In the genomic region with DNA sequence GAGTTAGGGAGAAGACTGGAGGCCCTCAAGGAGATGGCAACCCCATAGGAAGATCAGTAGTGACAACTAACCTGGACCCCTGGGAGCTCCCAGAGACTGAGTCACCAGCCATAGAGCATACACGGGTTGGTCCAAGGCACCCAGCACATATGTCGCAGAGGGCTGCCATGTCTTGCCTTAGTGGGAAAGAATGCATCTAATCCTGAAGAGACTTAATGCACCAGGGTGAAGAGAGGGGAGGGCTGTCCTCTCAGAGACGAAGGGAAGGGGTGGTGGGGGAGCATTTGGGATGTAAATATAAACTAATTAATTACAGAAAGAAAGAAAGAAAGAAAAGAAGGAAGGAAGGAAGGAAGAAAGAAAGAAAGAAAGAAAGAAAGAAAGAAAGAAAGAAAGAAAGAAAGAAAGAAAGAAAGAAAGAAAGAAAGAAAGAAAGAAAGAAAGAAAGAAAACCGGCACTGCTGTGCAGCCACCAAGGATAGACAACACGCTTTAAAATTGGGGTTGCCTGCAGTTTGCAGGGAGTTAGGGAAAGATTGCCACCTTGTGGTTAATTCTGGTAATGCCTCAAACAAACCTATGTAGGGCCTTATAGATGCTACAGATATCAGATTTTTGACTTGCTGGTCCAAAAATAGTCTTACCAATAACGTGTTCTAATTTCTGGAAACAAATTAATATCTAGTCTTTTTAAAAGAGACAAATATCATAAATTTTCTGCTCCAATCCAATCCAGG, we compare ENCODE assay signal across 9 mouse cellular contexts. TPM values are rescaled to one million over a fixed set of nuclear protein-coding genes. Genes with fewer than 3 reads are reported as not detected.
A peak's percentile ranks its signal among the peaks of the same experiment; 100 is the strongest.
DNase-seq lines count a peak whose midpoint lies in the region; ATAC-seq and TF ChIP-seq lines count a peak whose summit lies in the region.
"Had no signal": no experiment of that assay in that cellular context is flagged by ENCODE, and none has a peak within 500 bp of the region (broad histone marks: within the 10 kb centered on the region; RNA-seq: fewer than 3 reads in every experiment).

No protein-coding gene starts in this region.

- no peaks in the 10 kb centered on the region for H3K79me2 ChIP-seq in MEL (ENCODE audit: control insufficient read depth, insufficient read depth, low read length, poor library complexity)

- peak; percentile 84 for DNase-seq in heart, adult 8-10 months (ENCODE audit: low spot score)
- no peak for DNase-seq in heart, postnatal 25 days (ENCODE audit: low spot score)
- peak; percentile 82 for DNase-seq in MEL (ENCODE audit: low read depth, low spot score)
- DNase-seq in gastrocnemius, postnatal 4 days (ENCODE audit: low spot score in 2 of 2), result peak; percentile 47 to 57
- DNase-seq in layer of hippocampus, postnatal 10 days (ENCODE audit: low spot score in 2 of 2), result peak; percentile 80 to 84
- peak; percentile 49 to 71 for DNase-seq in spleen, postnatal 36 days (ENCODE audit: low spot score in 2 of 2)

- no peaks in the 10 kb centered on the region for H3K9me3 ChIP-seq in MEL (replicated peaks; ENCODE audit: insufficient read depth, low read length)
- H3K9me3 ChIP-seq: lung, embryonic 15.5 days had no signal

- intact Hi-C loops in heart, postnatal 25 days (cut with DNase I), result loop anchor here (1.0 to 2.0 kb wide), 3 partner anchors 85 to 179 kb away; no protein-coding TSS in a partner anchor

- peak; percentile 71 for TF ChIP-seq RAD21 in MEL (IDR thresholded peaks at IDR 0.05; ENCODE audit: low read depth, low read length)

- H3K27me3 ChIP-seq in MEL (ENCODE audit: control insufficient read depth in 1 of 2, insufficient read depth in 2 of 2, low read length in 2 of 2), result no peaks in the 10 kb centered on the region

- no peak for TF ChIP-seq POLR2A in MEL (IDR thresholded peaks at IDR 0.05; ENCODE audit: control insufficient read depth in 1 of 2, insufficient read depth in 1 of 2, low read depth in 1 of 2, low read length in 2 of 2, poor library complexity in 1 of 2)

- peaks cover 0 to 4% of the 10 kb centered on the region in 2 experiments; a peak in 2 of 4 replicates for H3K36me3 ChIP-seq in MEL (ENCODE audit: control insufficient read depth in 1 of 2, insufficient read depth in 2 of 2, low read length in 2 of 2)
- H3K36me3 ChIP-seq: lung, embryonic 15.5 days had no signal

- peak; percentile 78 for ATAC-seq in common myeloid progenitor, adult 5-6 weeks (replicated peaks; ENCODE audit: low read depth, poor library complexity, severe bottlenecking)
- ATAC-seq in megakaryocyte progenitor cell, adult 5-6 weeks (replicated peaks; ENCODE audit: poor library complexity), result peak; percentile 85

- H3K4me1 ChIP-seq in MEL (ENCODE audit: control insufficient read depth in 1 of 2, insufficient read depth in 2 of 2, low read length in 2 of 2), result peaks cover 0 to 20% of the 10 kb centered on the region in 2 experiments; a peak in 2 of 4 replicates

- peak; percentile 53 to 66 (median 64) for TF ChIP-seq CTCF in MEL (IDR thresholded peaks at IDR 0.05 in 2 of 3, conservative IDR thresholded peaks at IDR 0.05 in 1 of 3; ENCODE audit: control insufficient read depth in 1 of 3, insufficient read depth in 1 of 3, low read depth in 2 of 3, low read length in 3 of 3, poor library complexity in 1 of 3, severe bottlenecking in 1 of 3)

- H3K27ac ChIP-seq in MEL (ENCODE audit: control insufficient read depth, low read depth, low read length), result no peak overlapping the region
- H3K27ac ChIP-seq: lung, embryonic 15.5 days had no signal

- TF ChIP-seq EP300 in MEL (IDR thresholded peaks at IDR 0.05; ENCODE audit: low read depth in 1 of 2, low read length in 2 of 2), result no peak

- no peak overlapping the region for H3K4me3 ChIP-seq in MEL (ENCODE audit: control insufficient read depth in 1 of 2, insufficient read depth in 1 of 2, low read depth in 2 of 2, low read length in 2 of 2)
- H3K4me3 ChIP-seq: lung, embryonic 15.5 days had no signal

- H3K9ac ChIP-seq in MEL (ENCODE audit: control insufficient read depth, low read depth, low read length, poor library complexity, severe bottlenecking), result no peak overlapping the region
- H3K9ac ChIP-seq: lung, embryonic 15.5 days had no signal

TF ChIP-seq in MEL, 35 proteins besides CTCF, POLR2A, EP300 and RAD21:
- TF ChIP-seq MAFK (IDR thresholded peaks at IDR 0.05; ENCODE audit: borderline replicate concordance, low read depth, low read length) (no peak), MAX (IDR thresholded peaks at IDR 0.05; ENCODE audit: low read length) (no peak), CHD2 (IDR thresholded peaks at IDR 0.05; ENCODE audit: low read length) (no peak), UBTF (IDR thresholded peaks at IDR 0.05; ENCODE audit: borderline replicate concordance, insufficient read depth, low read depth, low read length) (no peak), TAL1 (IDR thresholded peaks at IDR 0.05; ENCODE audit: low read length) (no peak), ZC3H11A (IDR thresholded peaks at IDR 0.05; ENCODE audit: low read depth, low read length) (peak; percentile 71), TCF12 (IDR thresholded peaks at IDR 0.05; ENCODE audit: low read depth, low read length) (no peak), NRF1 (IDR thresholded peaks at IDR 0.05; ENCODE audit: insufficient read depth, low read depth, low read length, poor library complexity, severe bottlenecking) (no peak), ELF1 (IDR thresholded peaks at IDR 0.05; ENCODE audit: low read depth, low read length) (no peak), TBP (IDR thresholded peaks at IDR 0.05; ENCODE audit: low read depth, low read length) (no peak), SIN3A (IDR thresholded peaks at IDR 0.05; ENCODE audit: low read length) (0 out of 2 replicates have a peak, but pooled peaks have one; percentile 16), GATA1 (IDR thresholded peaks at IDR 0.05; ENCODE audit: low read depth, low read length) (no peak), HCFC1 (IDR thresholded peaks at IDR 0.05; ENCODE audit: low read depth, low read length) (no peak), BHLHE40 (IDR thresholded peaks at IDR 0.05; ENCODE audit: borderline replicate concordance, low read depth, low read length) (no peak), MXI1 (IDR thresholded peaks at IDR 0.05; ENCODE audit: low read depth, low read length) (no peak), ZMIZ1 (IDR thresholded peaks at IDR 0.05; ENCODE audit: low read depth, low read length) (no peak), SMC3 (IDR thresholded peaks at IDR 0.05; ENCODE audit: low read depth, low read length) (peak; percentile 74), ETS1 (IDR thresholded peaks at IDR 0.05; ENCODE audit: low read depth, low read length) (no peak), MYB (IDR thresholded peaks at IDR 0.05; ENCODE audit: low read depth, low read length) (no peak), ZKSCAN1 (IDR thresholded peaks at IDR 0.05; ENCODE audit: low read depth, low read length) (no peak), KAT2A (conservative IDR thresholded peaks at IDR 0.05; ENCODE audit: low read depth, low read length) (no peak)

RNA-seq across cellular contexts. Expression of gene Neu3, which starts 30.1 kb away (rescaled TPM):
- 1 to 10 TPM; 3.3 to 5.4 (median 4.8) TPM for total RNA-seq in heart, adult 8-10 months (2022)
- 1 to 10 TPM; 4.1 to 4.2 TPM for total RNA-seq in heart, postnatal 25 days (2021)
- 3.0 and 3.1 TPM in 2 replicates for total RNA-seq in MEL (2012; rRNA removed)
- polyA plus RNA-seq in MEL (2012; ENCODE audit: insufficient read depth in 1 of 2, insufficient read length in 2 of 2, low read depth in 1 of 2, low replicate concordance in 2 of 2, missing spikeins in 1 of 2), result 1 to 10 TPM in 1 of 2 experiments, not detected in 1; 3.5 TPM
- total RNA-seq in common myeloid progenitor, adult 5-6 weeks (2017), result 4.9 and 5.0 TPM in 2 replicates
- total RNA-seq in gastrocnemius, postnatal 4 days (2021), result 1 to 10 TPM; 2.4 to 2.8 TPM
- 1 to 10 TPM; 2.4 to 3.7 TPM for total RNA-seq in layer of hippocampus, postnatal 10 days (2021)
- 1.7 and 1.9 TPM in 2 replicates for total RNA-seq in megakaryocyte progenitor cell, adult 5-6 weeks (2015)
- total RNA-seq in megakaryocyte progenitor cell, adult 5-6 weeks (2017), result 1.6 and 3.4 TPM in 2 replicates

RNA-seq across cellular contexts. Expression of gene Olfr521, which starts 34.8 kb away (rescaled TPM):
- total RNA-seq in heart, adult 8-10 months (2022), result not detected
- total RNA-seq in heart, postnatal 25 days (2021), result not detected
- not detected in 2 replicates for total RNA-seq in MEL (2012; rRNA removed)
- polyA plus RNA-seq in MEL (2012; ENCODE audit: insufficient read depth in 1 of 2, insufficient read length in 2 of 2, low read depth in 1 of 2, low replicate concordance in 2 of 2, missing spikeins in 1 of 2), result not detected
- not detected in 2 replicates for total RNA-seq in common myeloid progenitor, adult 5-6 weeks (2017)
- total RNA-seq in gastrocnemius, postnatal 4 days (2021), result not detected
- not detected for total RNA-seq in layer of hippocampus, postnatal 10 days (2021)
- not detected in 2 replicates for total RNA-seq in megakaryocyte progenitor cell, adult 5-6 weeks (2015)
- total RNA-seq in megakaryocyte progenitor cell, adult 5-6 weeks (2017), result not detected in 2 replicates
- polyA plus RNA-seq: lung, embryonic 15.5 days had no signal
